Mouse (Mus musculus) thymus, postnatal 4 days (tissue): ENCODE results near the gene Mylpf.

Experiments
- DNase-seq: peaks from one replicate; pipeline ENCODE4 v3.0.0; 2021

Mylpf gene

DNA sequence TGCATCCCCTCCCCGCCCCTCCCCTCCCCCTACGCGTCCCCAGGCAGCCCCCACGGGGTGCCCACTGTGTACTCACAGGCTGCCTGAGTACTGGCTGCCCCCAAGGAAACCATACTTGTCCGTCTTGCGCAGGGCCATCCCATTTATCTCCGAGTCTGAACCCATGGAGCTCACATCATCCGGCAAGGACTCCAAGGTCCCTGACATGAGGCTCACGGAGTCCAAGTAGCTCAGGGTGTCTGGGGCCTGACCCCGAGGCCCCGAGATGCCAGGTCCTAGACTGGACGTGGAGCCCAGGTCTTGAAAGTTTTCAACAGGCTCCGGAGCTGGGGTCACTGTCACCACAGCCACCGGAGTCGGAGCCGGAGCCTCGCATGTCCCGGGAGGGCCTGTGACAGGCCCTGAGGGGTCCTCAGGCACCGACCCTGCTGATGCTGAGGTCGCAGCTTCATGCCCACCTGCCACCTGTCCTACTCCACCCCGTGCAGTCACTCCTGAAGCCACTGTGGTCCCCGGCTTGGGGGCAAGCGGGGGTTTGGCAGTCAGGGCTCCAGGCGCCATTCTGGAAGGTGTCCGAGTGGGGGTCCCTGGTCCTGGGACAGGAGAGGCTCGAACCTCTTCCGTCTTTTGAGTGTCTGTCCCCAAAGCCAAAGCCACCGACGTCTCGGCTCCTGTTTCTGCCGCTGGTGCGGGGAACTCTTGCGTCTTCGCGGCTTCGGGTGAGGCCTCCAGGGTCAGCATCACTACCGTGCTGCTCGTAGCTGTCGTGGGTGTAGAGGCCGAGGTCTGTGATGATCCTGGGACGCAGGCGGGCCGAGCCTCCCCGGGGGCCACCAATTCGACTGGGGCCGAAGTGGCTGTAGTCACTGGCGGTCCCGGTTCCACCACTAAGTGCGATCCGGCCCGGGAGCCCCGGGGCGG lies 1.1 kb upstream of the Mylpf start:
- DNase-seq, result no peak

DNA sequence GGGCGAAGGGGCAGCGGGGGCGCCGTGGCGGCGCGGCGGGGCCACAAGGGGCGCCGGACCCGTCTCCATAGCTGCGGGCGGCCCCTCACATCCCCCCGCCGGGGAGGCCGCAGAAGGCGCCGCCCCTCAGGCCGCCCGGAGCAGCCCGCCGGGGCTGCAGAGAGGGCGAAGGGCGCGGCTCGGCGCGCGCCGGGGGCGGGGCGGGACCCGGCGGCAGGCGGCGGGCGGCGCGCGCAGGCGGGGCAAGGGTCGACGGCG lies 466 bp upstream of the Mylpf start, which contains the start of gene Tbc1d10b:
Gene Tbc1d10b, minus strand, starts transcription at position 174 of the 258 bp plus-strand sequence.
- DNase-seq, result no peak

DNA sequence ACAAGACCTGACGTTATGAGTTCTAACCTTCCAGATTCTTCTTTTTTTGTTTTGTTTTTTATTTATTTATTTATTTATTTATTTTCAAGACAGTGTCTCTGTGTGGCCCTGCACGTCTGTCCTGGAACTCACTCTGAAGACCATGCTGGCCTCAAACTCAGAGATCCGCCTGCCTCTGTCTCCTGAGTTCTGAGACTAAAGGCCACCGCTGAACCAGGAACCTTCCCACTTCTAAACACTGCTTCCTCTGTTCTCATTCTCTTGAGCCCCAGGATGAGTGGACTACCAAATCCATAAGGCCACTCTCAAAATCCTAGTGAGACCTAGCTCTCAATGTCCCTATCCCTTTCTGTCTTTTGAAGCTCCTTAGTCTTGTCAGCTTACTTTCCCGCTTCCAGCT lies 1.2 kb downstream of the Mylpf start:
- no peak for DNase-seq

DNA sequence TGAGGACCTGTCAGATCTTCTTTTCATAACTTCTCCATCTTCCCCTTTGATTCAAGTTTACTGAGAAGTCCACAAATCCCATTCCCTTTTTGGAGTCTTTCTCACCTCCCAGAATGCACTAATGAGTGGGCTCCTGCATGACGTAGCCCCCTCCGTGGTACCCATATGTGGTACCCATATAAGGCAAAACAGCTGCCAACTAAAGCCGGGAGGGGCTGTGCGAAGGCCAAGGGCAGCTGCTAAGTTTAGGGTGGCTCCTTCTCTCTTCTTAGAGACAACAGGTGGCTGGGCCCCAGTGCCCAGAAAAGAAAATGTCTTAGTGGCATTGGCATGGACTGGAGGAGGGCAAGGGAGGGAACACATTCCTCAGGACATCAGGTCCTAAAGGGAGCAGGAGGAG lies 1.6 kb downstream of the Mylpf start:
- peak; percentile 59 for DNase-seq

DNA sequence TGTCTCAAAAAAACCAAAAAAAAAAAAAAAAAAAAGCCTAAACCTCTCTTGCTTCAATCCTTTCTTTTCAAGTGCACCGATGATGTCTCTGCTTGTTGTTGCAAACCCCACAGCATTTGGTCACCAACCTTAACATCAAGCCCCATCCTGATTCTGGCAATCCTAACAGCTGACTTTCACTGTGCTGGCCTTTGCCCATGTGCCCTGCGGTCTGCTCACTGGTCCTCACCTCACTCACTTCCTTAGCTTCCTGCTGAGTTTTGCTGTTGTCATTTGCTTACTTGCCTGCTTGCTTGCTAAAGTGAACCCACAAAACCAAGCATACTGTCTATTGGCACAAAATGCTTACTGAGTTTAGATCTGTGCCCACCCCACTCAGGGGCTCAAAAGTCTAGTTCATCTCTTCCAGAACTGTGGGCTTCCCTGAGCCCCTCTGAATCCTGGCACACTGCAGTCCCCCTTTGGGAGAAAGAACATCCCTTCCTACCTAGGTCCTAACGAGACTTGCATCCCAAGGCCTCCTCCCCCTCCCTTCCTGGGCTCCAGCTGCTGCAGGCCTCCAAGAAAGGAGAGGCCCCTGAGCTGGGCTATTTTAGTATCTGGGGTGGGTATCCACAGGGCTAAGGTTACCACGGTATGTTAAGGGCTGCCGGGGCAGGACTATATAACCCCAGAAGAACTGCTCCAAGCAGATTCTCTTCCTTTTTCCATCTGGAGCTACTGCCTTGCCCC lies 2.5 kb downstream of the Mylpf start:
- DNase-seq, result no peak

DNA sequence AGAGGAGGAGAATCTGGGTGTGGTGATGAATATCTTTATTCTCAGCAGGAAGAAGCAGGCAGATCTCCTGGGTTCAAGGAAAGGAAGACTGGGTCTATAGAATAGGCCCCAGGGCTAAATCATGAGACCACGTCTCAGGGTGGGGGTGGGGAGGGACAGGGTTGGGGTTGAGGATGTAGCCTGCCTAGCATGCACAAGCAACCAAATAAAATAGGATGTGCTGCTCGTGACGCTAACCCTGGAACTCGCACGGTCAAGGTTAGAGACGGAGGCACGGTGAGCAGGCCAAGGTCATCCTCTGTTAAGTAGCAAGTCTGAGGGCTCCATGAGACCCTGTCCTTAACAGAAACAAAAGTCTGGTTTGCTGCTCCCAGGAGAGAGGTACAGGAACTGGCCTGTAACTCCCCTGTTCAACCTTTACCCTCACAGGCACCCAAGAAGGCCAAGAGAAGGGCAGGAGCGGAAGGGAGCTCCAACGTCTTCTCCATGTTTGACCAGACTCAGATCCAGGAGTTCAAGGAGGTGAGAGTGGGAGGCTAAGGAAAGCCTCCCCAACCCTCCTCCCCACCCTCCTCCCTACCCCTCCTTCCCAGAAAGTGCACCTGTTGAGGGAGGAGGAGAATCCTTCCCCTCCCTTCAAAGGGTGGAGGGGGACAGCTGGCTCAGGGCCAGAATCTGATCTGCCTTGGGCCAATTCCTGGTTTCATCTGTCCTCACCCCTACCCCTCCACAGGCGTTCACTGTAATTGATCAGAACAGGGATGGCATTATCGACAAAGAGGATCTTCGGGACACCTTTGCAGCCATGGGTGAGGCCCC lies 4.0 kb downstream of the Mylpf start:
- DNase-seq, result no peak

DNA sequence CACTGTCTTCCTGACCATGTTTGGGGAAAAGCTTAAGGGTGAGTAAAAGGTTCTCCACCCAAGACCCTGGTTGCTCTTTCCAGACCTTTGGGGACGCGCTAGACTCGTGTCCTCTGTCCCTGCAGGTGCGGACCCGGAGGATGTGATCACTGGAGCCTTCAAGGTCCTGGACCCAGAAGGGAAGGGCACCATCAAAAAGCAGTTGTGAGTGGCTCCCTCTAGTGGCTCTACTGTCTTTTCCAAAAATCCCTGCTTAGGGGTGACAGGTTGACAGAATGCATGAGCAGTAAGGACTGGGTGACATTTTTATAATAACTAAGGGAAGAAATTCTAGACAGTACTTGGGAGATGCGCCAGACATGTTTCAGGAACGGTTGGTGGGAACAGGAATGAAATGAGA lies 4.8 kb downstream of the Mylpf start:
- peak; percentile 65 for DNase-seq

DNA sequence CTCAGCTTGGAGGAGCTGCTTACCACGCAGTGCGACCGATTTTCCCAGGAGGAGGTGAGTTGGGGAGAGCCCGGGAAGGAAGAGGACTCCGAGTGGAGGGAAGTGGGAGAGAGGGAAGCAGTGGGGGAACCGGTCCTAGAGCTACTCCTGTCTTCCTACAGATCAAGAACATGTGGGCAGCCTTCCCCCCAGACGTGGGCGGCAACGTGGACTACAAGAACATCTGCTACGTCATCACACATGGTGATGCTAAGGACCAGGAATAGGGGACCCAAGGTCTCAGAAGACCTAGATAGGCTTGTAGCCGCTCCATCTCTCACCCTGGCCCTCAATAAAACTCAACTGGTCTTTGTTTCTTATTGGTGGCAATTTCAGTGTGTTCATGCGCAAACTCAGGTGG lies 5.2 kb downstream of the Mylpf start:
- no peak for DNase-seq

DNA sequence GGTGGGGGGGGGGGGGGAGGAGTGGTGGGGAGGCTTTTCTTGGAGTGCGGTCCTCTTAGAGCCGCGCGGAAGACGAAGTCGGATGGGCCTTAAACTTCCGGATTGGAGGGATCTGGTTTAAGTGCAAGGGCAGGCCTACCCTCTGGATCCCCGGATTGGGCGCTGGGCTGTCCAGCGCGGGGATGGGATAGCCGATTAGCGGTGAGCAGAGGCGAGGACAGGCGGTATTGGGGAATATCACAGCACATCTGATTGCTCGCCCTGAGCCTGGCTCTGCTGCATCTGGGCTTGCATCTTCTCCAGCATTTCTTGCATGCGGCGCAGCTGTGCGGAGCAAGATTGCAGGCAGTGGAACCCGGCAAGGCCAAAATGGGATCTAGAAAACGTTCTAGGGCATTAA lies 5.8 kb downstream of the Mylpf start:
- DNase-seq, result no peak

DNA sequence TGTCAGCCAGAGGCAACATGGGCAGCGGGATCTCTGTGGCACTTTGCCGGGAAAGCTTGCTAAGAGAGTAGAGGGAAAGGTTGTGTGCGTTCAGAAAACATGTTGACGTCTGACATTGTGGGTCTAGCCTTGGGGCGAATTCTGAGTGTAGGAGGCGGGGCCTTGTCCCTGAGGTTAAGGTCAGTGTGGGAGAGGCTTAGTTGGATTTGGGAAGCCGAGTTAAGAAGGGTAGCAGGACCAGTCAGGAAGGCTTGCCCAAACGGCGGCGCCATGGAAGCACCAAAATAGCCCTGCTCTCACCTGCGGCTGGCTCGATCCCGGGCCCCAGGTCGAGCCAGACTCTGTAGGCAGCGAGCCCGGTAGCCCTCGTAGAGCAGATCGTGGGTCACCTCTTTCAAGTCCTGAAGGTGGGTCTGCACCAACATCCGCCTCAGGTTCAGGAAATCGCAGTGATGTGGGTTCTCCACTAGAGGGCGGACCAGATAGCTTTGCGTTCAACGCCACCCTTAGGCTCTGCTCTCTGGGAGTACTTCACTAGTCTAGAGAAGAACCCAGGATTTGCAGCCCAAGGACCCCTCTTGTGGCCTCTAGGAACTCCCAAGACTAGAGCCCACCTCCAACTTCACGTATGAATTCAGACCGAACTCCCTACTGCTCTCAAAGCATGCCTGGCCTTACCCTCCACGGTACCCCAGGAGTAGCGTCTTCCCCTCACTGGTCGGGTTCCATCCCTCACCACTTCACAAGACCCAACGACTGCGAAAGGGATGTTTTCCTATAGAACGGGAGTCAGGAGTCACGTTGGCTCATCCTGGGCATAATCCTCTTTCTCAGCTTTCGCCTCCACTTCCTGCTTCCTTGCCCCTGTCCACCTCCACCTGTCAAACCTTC lies 6.5 kb downstream of the Mylpf start:
- DNase-seq, result peak; percentile 76

DNA sequence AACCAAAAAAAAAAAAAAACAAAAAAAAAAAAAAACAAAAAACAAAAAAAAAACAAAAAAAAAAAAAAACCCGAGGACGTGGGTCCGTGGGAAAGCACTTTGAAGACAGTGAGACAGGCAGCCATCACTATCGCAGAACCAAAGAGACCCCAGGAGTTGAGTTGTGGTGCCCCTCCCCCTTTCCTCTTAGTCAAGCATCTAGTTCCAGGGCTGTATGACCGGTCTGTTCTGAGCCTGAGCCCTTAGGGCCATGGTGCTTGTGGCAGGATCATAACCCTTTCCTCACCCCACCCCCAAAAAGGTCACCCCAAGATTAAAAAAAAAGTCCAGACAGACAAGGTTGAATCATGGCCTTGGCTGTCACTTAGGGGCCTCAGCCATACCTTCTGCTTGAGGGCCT lies 7.6 kb downstream of the Mylpf start:
- DNase-seq, result no peak

DNA sequence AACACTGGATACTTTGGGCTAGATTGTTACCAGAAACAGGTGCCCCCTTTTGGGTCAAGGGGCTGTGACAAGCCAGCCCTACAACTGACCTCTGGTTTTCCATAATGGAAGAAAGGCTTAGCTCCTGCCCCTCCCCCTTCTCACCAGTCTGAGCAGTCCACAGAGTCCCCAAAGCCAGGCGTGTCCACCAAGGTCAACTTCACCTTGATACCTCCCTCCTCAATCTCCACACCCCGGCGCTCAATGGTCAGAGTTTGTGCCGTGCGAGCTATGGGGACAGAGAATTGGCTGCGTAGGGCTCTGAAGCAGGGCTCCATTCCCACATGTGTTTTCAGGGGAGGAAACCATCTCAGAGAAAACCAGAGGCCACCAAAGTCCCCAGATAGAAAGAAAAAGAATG lies 8.8 kb downstream of the Mylpf start:
- peak; percentile 45 for DNase-seq

DNA sequence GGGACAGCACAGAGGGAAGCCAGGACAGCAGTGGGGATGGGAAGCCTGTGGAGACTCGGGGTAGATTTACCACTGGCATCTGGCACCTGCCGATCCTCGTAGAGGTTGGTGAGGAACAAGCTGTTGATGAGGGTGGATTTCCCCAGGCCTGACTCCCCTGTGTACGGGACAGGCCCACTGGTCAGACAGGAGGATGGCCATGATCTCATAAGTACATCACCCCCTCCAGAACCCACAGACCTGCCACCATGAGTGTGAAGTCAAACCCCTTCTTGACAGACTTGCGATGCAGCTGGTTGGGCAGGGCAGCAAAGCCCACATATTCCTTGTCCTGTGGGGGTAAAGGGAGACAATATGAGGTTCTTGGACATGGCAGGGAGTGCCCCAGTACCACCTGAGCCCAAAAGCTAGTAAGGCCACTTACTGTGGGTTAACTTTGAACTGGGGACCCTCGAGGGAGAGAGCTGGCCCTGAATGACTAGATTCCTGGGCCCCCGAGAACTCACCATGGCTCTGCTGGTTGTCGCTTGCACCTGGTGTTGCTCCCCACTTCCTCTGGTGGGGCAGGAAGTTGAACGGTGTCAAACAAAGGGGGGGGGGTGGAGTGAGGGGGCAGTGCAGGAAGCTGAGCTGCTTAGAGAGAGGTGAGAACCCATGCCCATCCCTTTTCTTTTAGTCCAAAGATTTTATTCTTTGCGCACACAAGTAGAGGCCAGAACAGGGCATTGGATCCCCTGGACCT lies 9.4 kb downstream of the Mylpf start:
- DNase-seq, result peak; percentile 81

DNA sequence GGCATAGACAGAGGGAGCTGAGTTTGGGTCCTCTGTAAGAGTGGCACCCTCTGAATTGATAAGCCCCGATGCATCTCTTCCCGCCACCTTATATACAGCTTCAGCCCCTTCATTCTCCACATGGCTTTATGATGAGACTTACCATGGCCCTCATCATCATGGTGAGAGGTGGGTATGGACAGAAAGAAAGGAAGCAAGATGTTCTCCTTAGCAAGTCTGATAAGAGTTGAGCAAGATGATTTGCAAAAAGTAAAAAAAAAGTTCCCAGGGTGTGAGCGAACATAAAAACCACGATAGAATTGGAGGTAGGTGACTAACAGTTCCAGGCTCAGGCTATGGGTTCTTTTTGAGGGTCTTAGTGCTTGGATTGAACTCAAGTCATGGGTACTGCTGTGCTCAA lies 10.0 kb downstream of the Mylpf start:
- no peak for DNase-seq

DNA sequence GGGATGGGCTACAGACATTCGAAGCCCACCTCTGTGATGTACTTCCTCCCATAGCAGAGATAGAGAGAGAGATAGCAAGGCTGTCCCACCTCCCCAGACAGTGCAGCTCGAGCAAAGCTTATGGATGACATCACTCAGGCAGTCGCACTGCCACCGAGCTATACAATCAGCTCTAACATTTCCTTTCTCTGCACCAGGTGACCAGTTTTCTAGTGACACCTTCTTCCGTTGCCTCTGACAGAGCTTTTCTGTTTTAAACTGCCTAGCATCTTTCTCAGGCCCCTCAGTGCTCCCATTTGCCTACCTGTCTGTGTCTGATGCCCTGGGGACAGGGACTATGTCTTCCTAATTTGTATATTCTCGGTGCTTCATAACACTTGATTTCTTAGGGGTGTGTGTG lies 11.8 kb downstream of the Mylpf start:
- DNase-seq, result no peak

DNA sequence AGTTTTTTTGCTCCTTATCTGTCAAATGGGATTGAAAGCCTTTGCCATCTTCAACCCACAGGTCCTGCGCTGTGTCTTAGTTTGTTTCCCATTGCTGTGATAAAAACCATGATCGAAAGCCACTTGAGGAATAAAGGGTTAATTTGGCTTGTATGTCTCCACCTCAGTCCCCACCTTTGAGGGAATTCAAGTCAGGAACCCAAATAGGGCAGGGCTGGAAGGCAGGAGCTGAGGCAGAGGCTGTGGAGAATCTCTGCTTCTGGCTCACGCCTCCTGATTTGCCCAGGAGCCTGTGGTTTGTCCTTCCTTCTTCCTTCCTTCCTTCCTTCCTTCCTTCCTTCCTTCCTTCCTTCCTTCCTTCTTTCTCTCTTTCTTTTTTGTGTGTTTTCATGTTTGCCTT lies 14.4 kb downstream of the Mylpf start:
- DNase-seq, result no peak

DNA sequence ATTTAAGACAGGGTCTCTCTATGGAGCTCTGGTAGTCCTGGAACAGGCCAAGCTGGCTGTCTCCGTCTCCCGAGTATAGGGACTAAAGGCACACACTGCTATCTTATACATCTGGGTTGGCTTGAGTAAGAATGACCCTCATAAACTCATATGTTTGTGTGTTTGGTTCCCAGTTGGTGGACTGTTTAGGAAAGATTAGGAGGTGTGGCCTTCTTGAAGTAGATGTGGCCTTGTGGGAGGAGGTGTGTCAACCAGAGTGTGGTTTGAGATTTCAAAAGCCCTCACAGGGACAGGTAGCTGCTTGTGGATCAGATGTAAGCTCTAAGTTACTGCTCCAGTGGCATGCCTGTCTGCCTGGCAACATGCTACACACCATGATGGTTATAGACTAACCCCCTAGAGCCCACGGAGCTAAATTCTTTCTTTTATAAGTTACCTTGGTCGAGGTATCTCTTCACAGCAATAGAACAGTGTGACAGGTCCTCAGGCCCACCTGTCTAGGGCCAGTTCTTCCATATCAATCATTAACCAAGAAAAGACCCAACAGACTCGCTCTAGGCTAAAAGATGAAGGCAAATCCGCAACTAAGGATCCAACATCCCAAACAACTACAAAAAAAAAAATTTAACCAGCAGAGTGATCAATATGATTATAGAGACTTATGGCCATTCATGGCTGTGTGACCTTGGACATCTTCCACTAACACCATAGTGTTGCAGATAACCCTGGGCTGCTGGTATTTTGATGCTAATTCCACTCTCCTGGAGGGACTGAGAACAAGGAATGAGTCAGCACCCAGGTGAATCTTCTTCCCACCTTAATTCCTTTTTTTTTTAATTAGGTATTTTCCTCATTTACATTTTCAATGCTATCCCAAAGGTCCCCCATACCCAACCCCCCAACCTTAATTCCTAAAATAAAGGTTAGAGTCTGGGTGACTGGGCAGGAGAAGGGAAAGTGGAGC lies 15.1 kb downstream of the Mylpf start:
- DNase-seq, result no peak

DNA sequence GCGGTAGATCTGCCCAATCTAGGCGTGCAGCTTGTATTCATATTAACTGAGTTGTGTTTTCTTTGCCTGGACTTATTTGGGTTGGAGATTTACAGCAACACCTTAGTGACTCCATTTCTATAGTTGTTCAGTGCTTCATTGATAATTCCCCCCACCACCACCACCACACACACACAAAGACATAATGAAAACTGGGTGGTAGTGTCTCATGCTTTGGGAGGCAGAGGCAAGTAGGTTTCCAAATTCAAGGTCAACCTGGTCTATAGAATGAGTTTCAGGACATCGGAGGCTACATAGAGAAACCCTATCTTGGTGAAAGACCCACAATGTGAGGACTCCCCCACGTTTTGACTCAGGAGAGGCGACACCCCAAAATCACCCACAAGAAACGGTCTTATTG lies 15.9 kb downstream of the Mylpf start:
- DNase-seq, result no peak

DNA sequence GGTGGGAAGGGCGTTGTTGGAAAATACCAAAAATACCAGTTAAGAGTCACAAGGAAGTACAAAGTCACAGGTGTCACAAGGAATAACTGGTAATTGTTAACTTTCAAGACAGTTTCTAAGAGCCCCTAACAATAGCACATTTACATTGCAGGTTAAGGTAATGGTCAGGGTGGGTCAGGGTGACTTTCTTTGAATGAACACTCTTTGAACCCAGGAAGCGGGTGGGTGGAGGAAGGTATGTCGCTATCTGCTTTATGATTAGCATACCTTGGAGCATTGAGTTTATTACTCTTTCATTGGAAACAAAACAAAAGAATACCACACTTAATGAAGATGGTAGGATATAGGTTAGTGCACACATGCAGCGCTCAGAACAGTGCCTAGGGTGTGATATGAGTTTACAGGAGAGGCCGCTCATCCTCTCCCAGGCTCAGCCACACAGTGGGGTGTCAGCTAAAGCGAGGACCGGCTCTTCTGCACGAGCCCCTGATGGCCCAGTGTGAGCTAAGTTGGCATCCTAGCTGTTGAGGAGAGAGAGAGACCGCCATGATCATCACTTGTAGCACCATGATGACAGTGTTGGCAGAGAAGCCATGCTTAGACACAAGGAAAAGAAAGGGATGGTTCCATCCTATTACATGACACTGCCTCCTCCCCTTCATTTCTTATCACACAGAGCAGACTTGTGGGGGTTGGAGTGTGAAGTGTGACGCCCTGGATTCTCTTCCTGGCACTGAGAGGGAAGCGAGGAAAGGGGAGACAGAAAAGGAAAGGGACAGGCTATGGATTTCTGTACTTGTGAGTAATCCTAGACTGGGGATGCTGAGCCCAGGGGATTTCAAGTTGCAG lies 16.7 kb downstream of the Mylpf start:
- DNase-seq, result no peak
